Mouse (Mus musculus): ENCODE measurements around the gene Chd4. TPM values are rescaled to one million over a fixed set of nuclear protein-coding genes. Genes with fewer than 3 reads are reported as not detected.

Chd4 gene
- total RNA-seq, 2 experiments from 2014 or later = 154 to 161 TPM

- DNase-seq (ENCODE audit: low spot score in 2 of 2) = peak; percentile 78 to 85
- intact Hi-C loops (cut with DNase I) = no loop called here
These were observed 35.7 kb downstream of the Chd4 start, which contains the start of gene Nop2 for GRCm38 (mm10) chr6:125131302-125132156. Gene Nop2 (plus strand): TSS chr6:125131909.

- intact Hi-C loops (cut with DNase I) = no loop called here
- DNase-seq (ENCODE audit: low spot score in 2 of 2) = no peak
These were observed 36.7 kb downstream of the Chd4 start for GRCm38 (mm10) chr6:125132470-125132869.

- intact Hi-C loops (cut with DNase I) = no loop called here
- DNase-seq (ENCODE audit: low spot score in 2 of 2) = peak; percentile 57
These were observed 41.4 kb downstream of the Chd4 start for GRCm38 (mm10) chr6:125137002-125137671.

GRCm38 (mm10) chr6:125139747-125140146 lies 44.0 kb downstream of the Chd4 start:
- no peak for DNase-seq (ENCODE audit: low spot score in 2 of 2)
- intact Hi-C loops (cut with DNase I) = no loop called here

GRCm38 (mm10) chr6:125142436-125142835 lies 46.7 kb downstream of the Chd4 start:
- intact Hi-C loops (cut with DNase I) = no loop called here
- no peak for DNase-seq (ENCODE audit: low spot score in 2 of 2)

- intact Hi-C loops (cut with DNase I) = no loop called here
- DNase-seq (ENCODE audit: low spot score in 2 of 2) = no peak
These were observed 47.3 kb downstream of the Chd4 start for GRCm38 (mm10) chr6:125143128-125143527.

GRCm38 (mm10) chr6:125143904-125144303 lies 48.1 kb downstream of the Chd4 start:
- DNase-seq (ENCODE audit: low spot score in 2 of 2) = no peak
- intact Hi-C loops (cut with DNase I) = no loop called here

GRCm38 (mm10) chr6:125145001-125145400 lies 49.2 kb downstream of the Chd4 start, which contains the start of gene Iffo1:
Gene Iffo1 (plus strand): TSS chr6:125145241.
- peak; percentile 92 to 97 for DNase-seq (ENCODE audit: low spot score in 2 of 2)
- intact Hi-C loops (cut with DNase I) = loop anchor here (5.0 kb wide), 2 partner anchors 72 to 127 kb away; partner anchors contain the start of gene Vamp1

GRCm38 (mm10) chr6:125145479-125145951 lies 49.7 kb downstream of the Chd4 start:
- peak; percentile 41 to 53 for DNase-seq (ENCODE audit: low spot score in 2 of 2)
- intact Hi-C loops (cut with DNase I) = loop anchor here (5.0 kb wide), 2 partner anchors 72 to 127 kb away; partner anchors contain the start of gene Vamp1

- peak; percentile 31 to 68 for DNase-seq (ENCODE audit: low spot score in 2 of 2)
- intact Hi-C loops (cut with DNase I) = loop anchor here (5.0 kb wide), 2 partner anchors 71 to 126 kb away; partner anchors contain the start of gene Vamp1
These were observed 50.4 kb downstream of the Chd4 start for GRCm38 (mm10) chr6:125146148-125146547.

GRCm38 (mm10) chr6:125146797-125147196 lies 51.0 kb downstream of the Chd4 start:
- intact Hi-C loops (cut with DNase I) = loop anchor here (5.0 kb wide), 2 partner anchors 71 to 126 kb away; partner anchors contain the start of gene Vamp1
- peak; percentile 53 to 65 for DNase-seq (ENCODE audit: low spot score in 2 of 2)

GRCm38 (mm10) chr6:125147329-125147728 lies 51.5 kb downstream of the Chd4 start:
- peak in 1 of 2 experiments; percentile 39 for DNase-seq (ENCODE audit: low spot score in 2 of 2)
- intact Hi-C loops (cut with DNase I) = loop anchor here (5.0 kb wide), 2 partner anchors 70 to 125 kb away; partner anchors contain the start of gene Vamp1

GRCm38 (mm10) chr6:125148251-125148925 lies 52.6 kb downstream of the Chd4 start:
- peak; percentile 57 to 79 for DNase-seq (ENCODE audit: low spot score in 2 of 2)

GRCm38 (mm10) chr6:125148926-125149568 lies 53.3 kb downstream of the Chd4 start:
- DNase-seq (ENCODE audit: low spot score in 2 of 2) = peak; percentile 60 to 78
- intact Hi-C loops (cut with DNase I) = loop anchor here (2.0 to 5.0 kb wide), 3 partner anchors 16 to 123 kb away; partner anchors contain the start of gene Vamp1

More at GRCm38 (mm10) chr6:125148251-125148925, 52.6 kb downstream of the Chd4 start:
- intact Hi-C loops (cut with DNase I) = loop anchor here (2.0 to 5.0 kb wide), 3 partner anchors 16 to 124 kb away; partner anchors contain the start of gene Vamp1

- intact Hi-C loops (cut with DNase I) = loop anchor here (2.0 to 5.0 kb wide), 3 partner anchors 15 to 123 kb away; partner anchors contain the start of gene Vamp1
These were observed 53.8 kb downstream of the Chd4 start for GRCm38 (mm10) chr6:125149569-125149950.

GRCm38 (mm10) chr6:125152212-125153017 lies 56.6 kb downstream of the Chd4 start:
- intact Hi-C loops (cut with DNase I) = no loop called here
- DNase-seq (ENCODE audit: low spot score in 2 of 2) = peak in 1 of 2 experiments; percentile 26

More at GRCm38 (mm10) chr6:125149569-125149950, 53.8 kb downstream of the Chd4 start:
- DNase-seq (ENCODE audit: low spot score in 2 of 2) = no peak

- intact Hi-C loops (cut with DNase I) = no loop called here
- DNase-seq (ENCODE audit: low spot score in 2 of 2) = no peak
These were observed 57.2 kb downstream of the Chd4 start for GRCm38 (mm10) chr6:125153018-125153389.

- intact Hi-C loops (cut with DNase I) = no loop called here
- DNase-seq (ENCODE audit: low spot score in 2 of 2) = no peak
These were observed 57.9 kb downstream of the Chd4 start for GRCm38 (mm10) chr6:125153682-125154081.

All from left cerebral cortex, postnatal 25 days (tissue).